Mouse (Mus musculus) kidney, embryonic 15.5 days (tissue): Measurements from ENCODE around the gene Ngdn. TPM values are rescaled to one million over a fixed set of nuclear protein-coding genes. Genes with fewer than 3 reads are reported as not detected.

Experiments
- ATAC-seq: fragments of 200-750 bp; cut with Nextera tagmentation; replicated peaks from 2 replicates; pipeline ENCODE4 v1.8.0; 2017; ENCODE audit warnings: moderate TSS enrichment; ENCODE audit not compliant: low FRiP score
- H3K27ac ChIP-seq: fragments of 300-500 bp; sonication (generic); 2 replicates; pipeline ENCODE4 v1.5.1; 2015; ENCODE audit warnings: mild to moderate bottlenecking, inconsistent platforms
- H3K27me3 ChIP-seq: fragments of 300-500 bp; sonication (generic); 2 replicates; pipeline ENCODE4 v1.6.1; 2015; ENCODE audit warnings: inconsistent platforms
- H3K36me3 ChIP-seq: fragments of 300-500 bp; sonication (generic); 2 replicates; pipeline ENCODE4 v1.6.1; 2015; ENCODE audit warnings: inconsistent platforms
- H3K4me1 ChIP-seq: fragments of 300-500 bp; sonication (generic); 2 replicates; pipeline ENCODE4 v1.6.1; 2015; ENCODE audit warnings: inconsistent platforms
- H3K4me2 ChIP-seq: fragments of 300-500 bp; sonication (generic); 2 replicates; pipeline ENCODE4 v1.6.1; 2015; ENCODE audit warnings: moderate library complexity, mild to moderate bottlenecking, inconsistent platforms
- H3K4me3 ChIP-seq: fragments of 300-500 bp; sonication (generic); replicated peaks from 2 replicates; pipeline ENCODE4 v1.5.1; 2015; ENCODE audit warnings: mild to moderate bottlenecking, inconsistent platforms
- H3K9ac ChIP-seq: fragments of 300-500 bp; sonication (generic); 2 replicates; pipeline ENCODE4 v1.6.1; 2015; ENCODE audit warnings: mild to moderate bottlenecking, inconsistent platforms
- H3K9me3 ChIP-seq: fragments of 300-500 bp; sonication (generic); replicated peaks from 2 replicates; pipeline ENCODE4 v1.6.1; 2016; ENCODE audit warnings: inconsistent platforms
- WGBS: fragments of 180-500 bp; shearing (Covaris S2); methylation state at CpG from one replicate; pipeline ENCODE4 v1.1.7; 2015; ENCODE audit warnings: mixed read lengths; 5-methylcytosine and 5-hydroxymethylcytosine counted together
- polyA plus RNA-seq: library from polyadenylated mRNA; unstranded; fragments of >200 nt; fragmentation: Nextera tagmentation; extraction: Ambion mirVana; gene quantifications from 2 replicates; pipeline ENCODE4 v1.2.1, GENCODE M21; 2015

Ngdn gene
- polyA plus RNA-seq, 1 experiment from 2014 or later: 79.5 TPM

GRCm38 (mm10) chr14:55001446-55001845 is 13.8 kb upstream of the Ngdn start:
- no peak overlapping the region for H3K9ac ChIP-seq
- H3K4me1 ChIP-seq: peaks cover 36% of the 10 kb centered on the region
- H3K27ac ChIP-seq: no peak overlapping the region
- WGBS: 98% methylated on average over 2 of the region's 2 CpGs
- H3K4me2 ChIP-seq: no peak overlapping the region
- no peak for ATAC-seq
- H3K9me3 ChIP-seq: no peaks in the 10 kb centered on the region
- H3K4me3 ChIP-seq: no peak overlapping the region
- H3K27me3 ChIP-seq: no peaks in the 10 kb centered on the region
- no peaks in the 10 kb centered on the region for H3K36me3 ChIP-seq

- Histone ChIP-seq H3K27me3 (no peaks in the 10 kb centered on the region), H3K27ac (peak overlapping the region; percentile 68), H3K9me3 (no peaks in the 10 kb centered on the region), H3K4me3 (no peak overlapping the region), H3K4me1 (peaks cover 30% of the 10 kb centered on the region), H3K9ac (no peak overlapping the region), H3K4me2 (no peak overlapping the region), H3K36me3 (no peaks in the 10 kb centered on the region)
- no peak for ATAC-seq
- 35% methylated on average over 12 of the region's 12 CpGs for WGBS
Measured at GRCm38 (mm10) chr14:55001938-55002686, 13.1 kb upstream of the Ngdn start.

GRCm38 (mm10) chr14:55002687-55003120 is 12.6 kb upstream of the Ngdn start:
- peak overlapping the region; percentile 68 for H3K27ac ChIP-seq
- H3K36me3 ChIP-seq: no peaks in the 10 kb centered on the region
- H3K4me1 ChIP-seq: peaks cover 28% of the 10 kb centered on the region
- no peak overlapping the region for H3K9ac ChIP-seq
- no peaks in the 10 kb centered on the region for H3K9me3 ChIP-seq
- H3K27me3 ChIP-seq: no peaks in the 10 kb centered on the region
- H3K4me2 ChIP-seq: no peak overlapping the region
- ATAC-seq: no peak
- 56% methylated on average over 7 of the region's 7 CpGs for whole genome bisulfite sequencing
- no peak overlapping the region for H3K4me3 ChIP-seq

- Histone ChIP-seq H3K27me3 (no peaks in the 10 kb centered on the region), H3K36me3 (no peaks in the 10 kb centered on the region), H3K9me3 (no peaks in the 10 kb centered on the region), H3K4me2 (no peak overlapping the region), H3K27ac (no peak overlapping the region), H3K4me3 (no peak overlapping the region), H3K4me1 (peaks cover 28% of the 10 kb centered on the region), H3K9ac (no peak overlapping the region)
- no peak for ATAC-seq
- 84% methylated on average over 18 of the region's 18 CpGs for WGBS
Measured at GRCm38 (mm10) chr14:55003878-55004855, 11.1 kb upstream of the Ngdn start.

- Histone ChIP-seq H3K9me3 (no peaks in the 10 kb centered on the region), H3K4me1 (peaks cover 28% of the 10 kb centered on the region), H3K27me3 (no peaks in the 10 kb centered on the region), H3K27ac (no peak overlapping the region), H3K36me3 (no peaks in the 10 kb centered on the region), H3K4me2 (no peak overlapping the region), H3K9ac (no peak overlapping the region), H3K4me3 (no peak overlapping the region)
- ATAC-seq: no peak
- WGBS: 80% methylated on average over 2 of the region's 2 CpGs
Measured at GRCm38 (mm10) chr14:55005506-55005905, 9.7 kb upstream of the Ngdn start.

GRCm38 (mm10) chr14:55005967-55006366 is 9.3 kb upstream of the Ngdn start:
- H3K36me3 ChIP-seq: no peaks in the 10 kb centered on the region
- H3K4me2 ChIP-seq: no peak overlapping the region
- peaks cover 28% of the 10 kb centered on the region for H3K4me1 ChIP-seq
- 87% methylated on average over 8 of the region's 8 CpGs for WGBS
- H3K9ac ChIP-seq: no peak overlapping the region
- no peak for ATAC-seq
- no peaks in the 10 kb centered on the region for H3K27me3 ChIP-seq
- H3K4me3 ChIP-seq: no peak overlapping the region
- H3K9me3 ChIP-seq: no peaks in the 10 kb centered on the region
- H3K27ac ChIP-seq: no peak overlapping the region

GRCm38 (mm10) chr14:55006541-55006940 is 8.7 kb upstream of the Ngdn start:
- Histone ChIP-seq H3K27ac (no peak overlapping the region), H3K9ac (no peak overlapping the region), H3K4me3 (no peak overlapping the region), H3K9me3 (no peaks in the 10 kb centered on the region), H3K4me2 (no peak overlapping the region), H3K4me1 (peaks cover 28% of the 10 kb centered on the region), H3K27me3 (no peaks in the 10 kb centered on the region), H3K36me3 (no peaks in the 10 kb centered on the region)
- 72% methylated on average over 3 of the region's 3 CpGs for WGBS
- ATAC-seq: no peak

- Histone ChIP-seq H3K4me1 (peaks cover 23% of the 10 kb centered on the region), H3K36me3 (no peaks in the 10 kb centered on the region), H3K4me2 (no peak overlapping the region), H3K27me3 (no peaks in the 10 kb centered on the region), H3K9ac (no peak overlapping the region), H3K4me3 (no peak overlapping the region), H3K9me3 (no peaks in the 10 kb centered on the region), H3K27ac (no peak overlapping the region)
- 86% methylated on average over 9 of the region's 9 CpGs for WGBS
- ATAC-seq: no peak
Measured at GRCm38 (mm10) chr14:55007120-55007908, 7.9 kb upstream of the Ngdn start.

- H3K9me3 ChIP-seq: no peaks in the 10 kb centered on the region
- H3K36me3 ChIP-seq: no peaks in the 10 kb centered on the region
- ATAC-seq: no peak
- H3K4me3 ChIP-seq: no peak overlapping the region
- WGBS: 79% methylated on average over 8 of the region's 8 CpGs
- no peak overlapping the region for H3K9ac ChIP-seq
- no peaks in the 10 kb centered on the region for H3K27me3 ChIP-seq
- no peak overlapping the region for H3K27ac ChIP-seq
- peaks cover 12% of the 10 kb centered on the region for H3K4me1 ChIP-seq
- H3K4me2 ChIP-seq: no peak overlapping the region
Measured at GRCm38 (mm10) chr14:55008417-55008816, 6.8 kb upstream of the Ngdn start.

- Histone ChIP-seq H3K9me3 (no peaks in the 10 kb centered on the region), H3K27me3 (no peaks in the 10 kb centered on the region), H3K4me1 (peaks cover 3% of the 10 kb centered on the region; the same call in 1 of the 2 replicates), H3K36me3 (no peaks in the 10 kb centered on the region), H3K4me3 (no peak overlapping the region), H3K27ac (no peak overlapping the region), H3K9ac (no peak overlapping the region), H3K4me2 (no peak overlapping the region)
- WGBS: 64% methylated on average over 4 of the region's 4 CpGs
- ATAC-seq: no peak
Measured at GRCm38 (mm10) chr14:55011116-55011515, 4.1 kb upstream of the Ngdn start.

GRCm38 (mm10) chr14:55014591-55014990 is 663 bp upstream of the Ngdn start:
- Histone ChIP-seq H3K27ac (peak overlapping the region; percentile 96), H3K4me2 (peak overlapping the region; percentile 84), H3K36me3 (peaks cover 21% of the 10 kb centered on the region), H3K4me3 (peak overlapping the region; percentile 89), H3K4me1 (peaks cover 3% of the 10 kb centered on the region; the same call in 1 of the 2 replicates), H3K9ac (peak overlapping the region; percentile 66), H3K27me3 (no peaks in the 10 kb centered on the region), H3K9me3 (no peaks in the 10 kb centered on the region)
- peak; percentile 22 for ATAC-seq
- under 1% methylated on average over 27 of the region's 27 CpGs for WGBS
